Mouse (Mus musculus) embryonic facial prominence, embryonic 12.5 days (tissue): Measurements from ENCODE around the gene Slc4a3. TPM values are rescaled to one million over a fixed set of nuclear protein-coding genes. Genes with fewer than 3 reads are reported as not detected.

ENCODE experiments used
- ATAC-seq: fragments of 200-750 bp; cut with Nextera tagmentation; 2 replicates; pipeline ENCODE4 v1.8.0; 2017; ENCODE audit not compliant: insufficient number of reproducible peaks, insufficient read depth, low FRiP score, low TSS enrichment
- H3K27ac ChIP-seq: fragments of 300-500 bp; sonication (generic); 2 replicates; pipeline ENCODE4 v1.5.1; 2016; ENCODE audit warnings: mild to moderate bottlenecking
- H3K27me3 ChIP-seq: fragments of 300-500 bp; sonication (generic); 2 replicates; pipeline ENCODE4 v1.6.1; 2016; ENCODE audit warnings: mild to moderate bottlenecking, moderate library complexity
- H3K36me3 ChIP-seq: fragments of 300-500 bp; sonication (generic); 2 replicates; pipeline ENCODE4 v1.6.1; 2016; ENCODE audit warnings: mild to moderate bottlenecking
- H3K4me1 ChIP-seq: fragments of 300-500 bp; sonication (generic); 2 replicates; pipeline ENCODE4 v1.6.1; 2016
- H3K4me2 ChIP-seq: fragments of 300-500 bp; sonication (generic); replicated peaks from 2 replicates; pipeline ENCODE4 v1.6.1; 2016; ENCODE audit warnings: mild to moderate bottlenecking, moderate library complexity
- H3K4me3 ChIP-seq: fragments of 300-500 bp; sonication (generic); 2 replicates; pipeline ENCODE4 v1.5.1; 2016; ENCODE audit warnings: mild to moderate bottlenecking
- H3K9ac ChIP-seq: fragments of 300-500 bp; sonication (generic); 2 replicates; pipeline ENCODE4 v1.6.1; 2016; ENCODE audit warnings: mild to moderate bottlenecking, moderate library complexity
- H3K9me3 ChIP-seq: fragments of 300-500 bp; sonication (generic); 2 replicates; pipeline ENCODE4 v1.6.1; 2016; ENCODE audit warnings: mild to moderate bottlenecking, moderate library complexity
- WGBS: fragments of 180-500 bp; shearing (Covaris S2); methylation state at CpG from one replicate; pipeline ENCODE4 v1.1.7; 2016; 5-methylcytosine and 5-hydroxymethylcytosine counted together
- polyA plus RNA-seq: library from polyadenylated mRNA; unstranded; fragments of >200 nt; fragmentation: Nextera tagmentation; extraction: Ambion mirVana; gene quantifications from 2 replicates; pipeline ENCODE4 v1.2.1, GENCODE M21; 2016

The Slc4a3 gene
- 33.1 and 33.7 TPM in 2 replicates for polyA plus RNA-seq

DNA sequence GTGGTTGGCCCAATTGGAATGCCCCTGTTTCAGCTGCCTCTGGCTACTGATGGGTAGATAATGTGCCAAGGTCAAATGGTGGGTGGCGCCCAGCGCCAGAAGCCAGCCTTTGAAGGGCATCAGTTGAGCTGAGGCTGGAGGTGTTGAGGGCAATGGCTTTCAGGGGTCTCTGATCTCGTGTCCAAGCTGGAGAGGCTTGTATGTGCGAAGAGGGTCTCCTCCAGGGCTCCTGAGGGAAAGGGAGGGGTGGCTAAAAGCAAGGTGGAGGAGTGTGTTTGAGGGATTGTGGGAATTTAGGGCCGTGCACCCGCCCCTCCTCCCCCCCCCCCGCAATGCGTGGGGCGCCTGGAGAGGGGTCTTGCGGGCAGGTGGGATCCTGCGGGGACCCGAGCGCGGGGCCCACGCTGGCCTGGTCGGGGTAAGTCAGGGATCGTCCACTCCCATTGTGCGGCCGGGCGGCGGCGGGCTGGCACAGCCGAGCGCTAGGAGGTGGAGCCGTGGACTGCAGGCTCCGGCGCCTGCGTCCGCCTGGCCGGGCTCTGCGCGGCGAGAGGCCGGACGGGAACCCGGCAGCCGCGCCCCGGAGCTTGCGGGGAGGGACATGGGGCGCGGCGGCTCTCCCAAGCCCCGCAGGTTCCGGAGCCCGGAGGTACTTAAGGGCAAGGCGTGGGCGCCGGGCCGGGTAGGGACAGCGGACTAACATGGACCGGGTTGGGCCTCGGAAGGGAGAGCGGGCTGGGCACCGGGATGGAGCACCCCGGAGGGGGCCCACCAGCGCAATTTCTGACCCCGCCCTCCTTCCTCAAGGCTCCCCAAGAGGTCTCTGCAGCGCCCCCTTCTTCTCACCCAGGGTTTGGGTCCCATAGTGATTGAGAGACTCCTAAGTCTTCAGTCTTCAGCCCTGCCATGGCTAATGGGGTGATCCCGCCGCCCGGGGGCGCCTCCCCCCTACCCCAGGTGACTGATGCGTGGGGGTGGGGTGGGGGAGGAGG, at the start of gene Slc4a3:
Gene Slc4a3 (plus strand): TSS at position 302 of the 992 bp plus-strand sequence.
- no peaks in the 10 kb centered on the region for H3K27me3 ChIP-seq
- H3K4me3 ChIP-seq: peak within 1 kb of the TSS; percentile 75
- H3K9ac ChIP-seq: peak within 1 kb of the TSS; percentile 81
- ATAC-seq: peak; percentile 71
- 0 out of 2 replicates have a peak, but pooled peaks cover 3% of the 10 kb centered on the region for H3K9me3 ChIP-seq
- 1% methylated on average over 54 of the region's 64 CpGs for WGBS
- H3K27ac ChIP-seq: peak within 1 kb of the TSS; percentile 82
- H3K36me3 ChIP-seq: peaks cover 27% of the 10 kb centered on the region
- H3K4me1 ChIP-seq: peaks cover 13% of the 10 kb centered on the region
- peak within 1 kb of the TSS; percentile 68 for H3K4me2 ChIP-seq

DNA sequence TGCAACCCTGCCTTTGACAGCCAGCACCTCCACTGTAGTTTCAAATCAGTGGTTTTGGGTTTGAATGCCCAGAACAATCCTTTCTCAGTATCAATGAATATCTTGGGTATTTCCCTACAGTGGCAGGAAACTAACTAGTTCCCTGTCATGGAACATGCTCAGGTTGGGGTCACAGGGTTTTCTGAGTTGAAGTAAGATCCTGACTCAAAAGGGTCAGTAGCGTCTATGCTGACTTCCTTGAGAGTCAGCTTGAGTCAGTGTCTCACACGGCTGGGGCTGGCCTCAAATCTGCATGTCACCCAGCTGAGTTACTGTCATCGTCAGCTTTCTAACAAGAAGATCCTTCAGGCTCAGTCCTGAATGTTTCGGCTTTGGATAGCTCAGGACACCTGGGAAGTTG, 47.2 kb upstream of the Slc4a3 start:
- Histone ChIP-seq H3K4me1 (peaks cover 3% of the 10 kb centered on the region; the same call in 1 of the 2 replicates), H3K9me3 (no peaks in the 10 kb centered on the region), H3K27me3 (no peaks in the 10 kb centered on the region), H3K36me3 (peaks cover 78% of the 10 kb centered on the region), H3K27ac (no peak overlapping the region), H3K9ac (no peak overlapping the region), H3K4me3 (no peak overlapping the region), H3K4me2 (no peak overlapping the region)
- no peak for ATAC-seq
- 86% methylated on average over 4 of the region's 4 CpGs for WGBS

DNA sequence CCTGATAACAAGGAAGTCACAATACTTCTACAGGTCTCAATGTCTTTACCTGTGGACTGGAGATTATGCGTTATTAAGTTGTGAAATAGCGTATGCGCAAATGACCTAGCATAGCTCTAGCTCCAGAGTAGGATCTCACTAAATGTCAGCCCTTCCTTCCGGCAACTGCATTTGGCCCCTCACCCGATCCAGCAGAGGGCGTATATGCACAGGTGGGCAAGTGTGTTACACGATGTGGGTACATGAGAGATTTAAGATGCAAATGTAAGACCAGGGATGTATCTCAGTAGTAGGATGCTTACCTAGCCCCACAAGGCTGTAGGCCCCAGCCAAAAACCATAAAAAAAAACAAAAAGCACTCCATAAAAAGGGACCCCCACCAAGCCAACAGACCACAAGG, 46.6 kb upstream of the Slc4a3 start:
- Histone ChIP-seq H3K4me2 (no peak overlapping the region), H3K4me1 (peaks cover 9% of the 10 kb centered on the region), H3K36me3 (peaks cover 78% of the 10 kb centered on the region), H3K27me3 (no peaks in the 10 kb centered on the region), H3K27ac (no peak overlapping the region), H3K9me3 (no peaks in the 10 kb centered on the region), H3K9ac (no peak overlapping the region), H3K4me3 (no peak overlapping the region)
- 82% methylated on average over 7 of the region's 7 CpGs for whole genome bisulfite sequencing
- no peak for ATAC-seq

DNA sequence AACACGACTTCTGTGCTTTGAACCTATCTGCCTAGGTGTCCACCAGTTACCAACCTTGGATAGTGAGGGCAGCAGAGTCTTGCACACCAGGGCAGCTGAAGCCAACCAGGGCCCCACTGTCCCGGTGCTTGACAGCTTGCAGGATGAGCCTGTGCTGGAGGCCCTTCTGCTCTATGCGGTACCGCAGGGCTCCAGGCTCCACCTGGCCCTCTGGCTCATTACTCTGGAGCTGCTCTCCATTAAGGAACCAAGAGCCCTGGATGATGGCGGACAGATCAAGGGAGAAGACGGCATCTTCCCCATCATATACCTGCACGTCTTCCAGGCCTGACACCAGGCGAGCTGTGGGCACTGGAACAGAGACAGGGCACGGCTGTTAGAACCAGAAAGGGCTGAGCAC, 44.2 kb upstream of the Slc4a3 start:
- no peaks in the 10 kb centered on the region for H3K27me3 ChIP-seq

DNA sequence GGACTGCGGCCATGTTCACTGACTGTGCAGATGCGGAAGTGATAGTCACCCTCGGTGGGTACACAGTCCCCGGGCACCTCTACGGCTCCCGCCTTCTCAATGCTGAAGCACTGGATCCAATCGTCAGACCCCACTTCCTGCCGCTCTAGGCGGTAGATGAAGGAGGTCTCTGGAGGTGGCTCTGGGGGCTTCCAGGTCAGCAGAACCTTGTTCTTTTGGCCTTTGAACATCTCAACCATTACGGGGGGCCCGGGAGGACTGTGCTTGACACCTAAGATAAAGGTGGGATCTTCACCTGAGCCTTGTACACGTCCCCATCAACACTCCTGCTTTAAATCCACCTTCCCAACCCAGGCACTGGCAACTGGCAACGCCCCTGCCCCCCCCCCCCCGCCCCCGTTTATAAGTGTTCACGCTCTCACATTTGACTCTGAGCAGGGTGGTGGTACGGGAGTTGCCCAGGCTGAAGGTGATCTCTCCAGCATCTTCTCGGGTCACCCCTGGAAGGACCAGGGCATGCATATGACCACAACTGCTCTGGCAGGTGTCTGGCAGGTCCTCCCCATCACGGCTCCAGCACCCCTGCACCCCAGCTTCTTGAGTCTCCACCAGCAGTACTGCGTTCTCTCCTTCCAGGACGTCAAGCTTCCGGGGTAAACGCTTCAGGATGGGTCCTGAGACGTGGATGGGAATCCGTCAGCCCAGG, 43.0 kb upstream of the Slc4a3 start:
- peaks cover 55% of the 10 kb centered on the region for H3K36me3 ChIP-seq
- H3K27ac ChIP-seq: no peak overlapping the region
- no peak for ATAC-seq
- H3K4me2 ChIP-seq: no peak overlapping the region
- H3K9ac ChIP-seq: no peak overlapping the region
- WGBS: 85% methylated on average over 25 of the region's 25 CpGs
- no peak overlapping the region for H3K4me3 ChIP-seq
- H3K4me1 ChIP-seq: peaks cover 28% of the 10 kb centered on the region
- no peaks in the 10 kb centered on the region for H3K9me3 ChIP-seq
- no peaks in the 10 kb centered on the region for H3K27me3 ChIP-seq

More for the DNA sequence above, 44.2 kb upstream of the Slc4a3 start:
- no peak overlapping the region for H3K4me2 ChIP-seq
- no peak for ATAC-seq
- WGBS: 94% methylated on average over 9 of the region's 9 CpGs
- H3K9ac ChIP-seq: no peak overlapping the region
- peaks cover 66% of the 10 kb centered on the region for H3K36me3 ChIP-seq
- H3K4me3 ChIP-seq: no peak overlapping the region
- H3K9me3 ChIP-seq: no peaks in the 10 kb centered on the region
- no peak overlapping the region for H3K27ac ChIP-seq
- peaks cover 21% of the 10 kb centered on the region for H3K4me1 ChIP-seq

DNA sequence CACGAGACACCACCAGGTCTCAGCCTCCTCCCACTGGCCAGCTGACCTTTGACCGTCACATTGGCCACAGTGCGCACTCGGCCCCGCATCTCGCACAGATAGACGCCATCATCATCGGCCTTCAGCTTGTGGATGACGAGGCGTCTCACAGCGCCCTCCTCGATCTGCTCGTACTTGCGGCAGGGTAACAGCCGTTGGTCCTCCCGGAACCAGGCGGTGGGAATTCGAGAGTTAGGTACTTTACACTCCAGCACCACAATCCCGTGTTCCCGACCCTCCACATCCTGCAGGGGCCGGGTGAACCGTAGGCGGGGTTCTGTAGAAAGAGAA, 42.5 kb upstream of the Slc4a3 start:
- 0 out of 2 replicates have a peak overlapping the region, but pooled peaks have one; percentile 93 for H3K4me2 ChIP-seq
- 0 out of 2 replicates have a peak overlapping the region, but pooled peaks have one; percentile 87 for H3K4me3 ChIP-seq
- H3K27ac ChIP-seq: no peak overlapping the region
- no peaks in the 10 kb centered on the region for H3K27me3 ChIP-seq
- H3K9ac ChIP-seq: 0 out of 2 replicates have a peak overlapping the region, but pooled peaks have one; percentile 5
- peaks cover 50% of the 10 kb centered on the region for H3K36me3 ChIP-seq
- no peak for ATAC-seq
- WGBS: 67% methylated on average over 23 of the region's 23 CpGs
- H3K4me1 ChIP-seq: peaks cover 28% of the 10 kb centered on the region
- H3K9me3 ChIP-seq: no peaks in the 10 kb centered on the region

DNA sequence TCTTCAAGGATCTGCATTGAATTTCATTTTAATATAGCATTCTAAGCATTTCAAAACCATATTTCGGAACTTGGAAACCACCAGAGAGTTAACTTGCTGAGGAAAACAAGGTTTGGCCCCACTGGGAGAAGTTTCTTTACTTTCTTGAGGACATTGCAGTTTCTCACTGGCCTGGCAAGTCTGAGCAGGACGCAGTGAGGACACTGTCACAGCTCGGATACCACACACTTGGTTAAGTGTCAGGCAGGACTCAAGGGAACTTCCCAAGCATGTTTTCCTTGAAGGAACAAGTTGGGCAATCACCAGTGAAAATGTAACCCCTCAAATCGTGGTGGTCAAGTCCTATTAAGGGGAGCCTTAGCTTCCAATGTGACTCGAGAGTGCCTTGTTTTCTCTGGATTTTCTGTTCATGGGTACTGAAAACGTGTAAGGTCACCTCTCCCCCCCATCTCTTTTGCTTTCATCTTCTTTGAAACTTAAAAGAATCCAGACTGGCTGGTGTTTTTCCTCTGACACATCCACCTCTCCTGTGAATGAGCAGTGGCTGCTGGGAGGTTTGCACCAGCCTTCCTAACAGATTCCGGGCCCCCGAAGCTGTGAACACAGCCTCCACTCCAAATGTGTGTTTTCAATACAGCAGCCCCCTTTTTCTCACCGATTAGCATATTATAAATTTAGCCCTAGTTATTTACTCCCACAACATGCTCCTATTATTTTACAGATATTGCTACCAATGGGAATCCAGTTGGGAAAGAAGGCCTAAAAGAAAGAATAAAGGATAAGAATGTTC, 41.6 kb upstream of the Slc4a3 start:
- Histone ChIP-seq H3K27me3 (no peaks in the 10 kb centered on the region), H3K36me3 (peaks cover 41% of the 10 kb centered on the region), H3K27ac (no peak overlapping the region), H3K9ac (peak overlapping the region; percentile 95; the same call in 1 of the 2 replicates), H3K9me3 (no peaks in the 10 kb centered on the region), H3K4me1 (peaks cover 28% of the 10 kb centered on the region), H3K4me2 (peak overlapping the region; percentile 93), H3K4me3 (peak overlapping the region; percentile 87)
- WGBS: 53% methylated on average over 9 of the region's 9 CpGs
- no peak for ATAC-seq

DNA sequence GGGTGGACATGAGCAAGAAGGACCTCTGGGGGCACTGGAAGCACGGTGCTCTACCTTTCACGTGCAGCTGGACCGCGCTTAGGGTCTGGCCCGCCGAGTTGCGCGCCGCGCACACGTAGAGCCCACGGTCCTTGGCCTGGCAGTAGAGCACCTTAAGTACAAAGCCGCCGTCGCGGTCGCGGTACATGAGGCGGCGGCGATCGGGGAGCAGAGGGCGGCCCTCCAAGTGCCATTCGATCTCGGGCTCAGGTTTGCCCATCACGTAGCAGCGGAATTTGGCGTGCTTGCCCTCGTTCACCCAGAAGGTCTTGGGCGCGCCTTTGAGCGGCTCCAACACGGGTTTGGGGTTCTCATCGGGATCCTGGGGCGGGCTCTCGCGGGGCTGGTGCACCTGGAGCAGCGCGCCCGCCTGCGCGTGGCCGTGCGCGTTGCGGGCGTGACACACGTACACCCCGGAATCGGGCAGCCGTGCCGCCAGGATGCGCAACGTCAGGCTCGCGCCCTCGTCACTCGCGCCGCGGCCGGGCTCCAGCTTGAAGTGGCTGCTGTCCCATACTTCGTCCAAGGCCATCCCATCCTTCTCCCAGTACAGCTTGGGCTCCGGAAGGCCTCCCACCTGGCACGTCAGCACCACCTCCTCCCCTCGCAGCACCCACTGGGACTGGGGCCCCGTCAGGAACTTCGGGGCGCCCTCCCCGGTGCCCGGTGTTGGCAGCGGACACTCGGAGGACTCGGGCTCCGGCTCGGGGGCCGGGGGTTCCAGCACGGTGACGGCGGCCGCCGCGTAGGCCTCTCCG, 40.7 kb upstream of the Slc4a3 start:
- H3K27me3 ChIP-seq: no peaks in the 10 kb centered on the region

DNA sequence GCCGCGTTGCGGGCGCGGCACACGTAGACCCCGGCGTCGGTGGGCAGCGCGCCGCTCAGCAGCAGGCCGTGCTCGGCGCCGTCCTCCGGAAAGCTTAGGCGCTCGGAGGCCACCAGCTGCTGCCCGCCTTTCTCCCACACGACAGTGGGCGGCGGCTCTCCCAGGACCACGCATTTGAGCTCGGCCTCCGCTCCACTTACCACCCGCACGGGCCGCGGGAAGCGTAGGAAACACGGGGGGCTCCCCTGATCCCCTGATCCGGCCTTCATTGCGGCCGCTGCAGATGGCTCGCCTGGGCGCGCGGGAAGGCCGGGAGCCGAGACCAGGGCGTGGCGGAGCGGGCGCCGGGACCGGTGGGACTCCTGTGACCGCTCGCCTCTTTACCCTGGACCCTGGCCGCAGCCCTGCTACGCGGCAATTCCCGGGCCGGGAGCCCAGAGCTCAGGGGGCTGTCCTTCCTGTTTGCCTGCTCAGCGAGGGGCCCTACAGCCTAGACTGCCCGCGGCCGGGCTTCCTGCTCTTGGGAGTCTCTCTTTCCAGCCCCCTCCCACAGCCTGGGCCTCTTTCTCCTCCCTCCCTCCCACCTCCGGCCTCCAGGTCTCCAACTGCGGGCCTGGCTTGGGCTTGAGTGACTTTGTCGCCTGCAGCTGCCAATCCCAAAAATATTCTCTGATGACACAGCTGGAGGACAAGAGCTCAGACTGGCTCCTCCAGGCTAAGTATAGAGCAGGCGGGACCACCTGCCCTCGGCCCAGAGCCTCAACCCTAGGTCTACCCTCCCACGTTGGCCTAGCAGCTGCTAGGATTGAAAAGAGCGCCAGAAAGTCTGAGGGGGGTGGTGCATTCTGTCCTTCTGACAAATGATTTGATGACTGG, 39.9 kb upstream of the Slc4a3 start, which contains the start of gene Obsl1:
Gene Obsl1 (minus strand): TSS at position 497 of the 876 bp plus-strand sequence.
- Histone ChIP-seq H3K9me3 (no peaks in the 10 kb centered on the region), H3K36me3 (peaks cover 24% of the 10 kb centered on the region), H3K4me3 (peak within 1 kb of the TSS; percentile 87), H3K9ac (peak within 1 kb of the TSS; percentile 95), H3K27ac (peak within 1 kb of the TSS; percentile 97), H3K4me1 (peaks cover 28% of the 10 kb centered on the region), H3K4me2 (peak within 1 kb of the TSS; percentile 93), H3K27me3 (no peaks in the 10 kb centered on the region)
- WGBS: under 1% methylated on average over 64 of the region's 65 CpGs
- peak; percentile 88 for ATAC-seq

More for the DNA sequence above, 40.7 kb upstream of the Slc4a3 start:
- Histone ChIP-seq H3K36me3 (peaks cover 32% of the 10 kb centered on the region), H3K4me1 (peaks cover 28% of the 10 kb centered on the region), H3K9ac (peak overlapping the region; percentile 95), H3K9me3 (no peaks in the 10 kb centered on the region), H3K27ac (peak overlapping the region; percentile 97), H3K4me2 (peak overlapping the region; percentile 93), H3K4me3 (peak overlapping the region; percentile 87)
- ATAC-seq: peak; percentile 24; the same call in 1 of the 2 replicates
- under 1% methylated on average over 84 of the region's 84 CpGs for WGBS

DNA sequence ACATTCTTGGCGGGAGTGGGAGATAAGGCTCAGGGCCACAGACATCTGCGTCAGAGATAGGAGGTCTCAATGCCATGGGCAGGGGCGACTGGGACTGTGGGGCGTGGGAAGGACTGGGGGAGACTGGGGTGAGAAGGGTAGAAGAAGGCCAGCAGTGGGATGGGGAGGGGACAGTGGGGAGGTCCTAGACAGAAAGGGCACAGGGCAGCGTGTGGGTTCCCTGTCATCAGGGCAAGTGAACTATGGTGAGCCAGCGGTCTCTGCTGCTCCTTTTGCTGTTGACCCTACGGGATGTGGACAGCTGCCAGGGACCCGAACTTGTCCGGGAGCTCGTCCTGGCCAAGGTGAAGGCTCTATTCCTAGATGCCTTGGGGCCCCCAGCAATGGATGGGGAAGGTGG, 39.1 kb upstream of the Slc4a3 start, which contains the start of gene Inha:
Gene Inha (plus strand): TSS at position 72 of the 400 bp plus-strand sequence.
- Histone ChIP-seq H3K27me3 (no peaks in the 10 kb centered on the region), H3K4me1 (peaks cover 34% of the 10 kb centered on the region)
- no peak for ATAC-seq

More for the DNA sequence above, 39.1 kb upstream of the Slc4a3 start, which contains the start of gene Inha:
- Histone ChIP-seq H3K4me2 (peak within 1 kb of the TSS; percentile 93), H3K9ac (peak within 1 kb of the TSS; percentile 95), H3K9me3 (no peaks in the 10 kb centered on the region), H3K4me3 (peak within 1 kb of the TSS; percentile 87), H3K27ac (peak within 1 kb of the TSS; percentile 97), H3K36me3 (peaks cover 16% of the 10 kb centered on the region)
- WGBS: 70% methylated on average over 10 of the region's 10 CpGs
